In the genomic region with DNA sequence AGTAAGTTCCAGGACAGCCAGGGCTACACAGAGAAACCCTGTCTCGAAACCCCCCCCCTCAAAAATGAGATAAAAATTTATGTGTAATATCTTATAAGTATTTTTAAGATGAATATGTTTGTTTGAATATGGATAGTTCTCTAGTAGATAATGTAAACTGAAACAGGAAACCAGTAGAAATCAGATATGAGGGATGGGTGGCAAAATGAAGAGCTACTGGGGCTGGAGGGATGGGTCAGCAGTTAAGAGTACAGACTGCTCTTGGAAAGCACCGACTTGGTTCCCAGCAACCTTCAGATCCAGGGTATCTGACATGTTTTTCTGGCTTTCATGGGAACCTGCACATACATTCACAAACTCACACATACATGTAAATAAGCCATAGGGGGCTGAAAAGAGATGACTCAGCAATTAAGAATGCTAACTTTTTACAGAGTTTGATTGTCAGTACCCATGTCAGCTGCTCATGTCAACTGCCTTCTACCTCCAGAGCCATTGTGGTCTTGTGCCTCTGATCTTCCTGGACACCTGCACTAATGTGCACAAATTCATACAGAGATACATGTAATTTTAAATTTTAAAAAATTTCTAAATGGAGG, we compare ENCODE assay signal across 18 mouse cellular contexts.
"Had no signal": no experiment of that assay in that cellular context is flagged by ENCODE, and none has a peak within 500 bp of the region (broad histone marks: within the 10 kb centered on the region; RNA-seq: fewer than 3 reads in every experiment).

No protein-coding gene starts in this region.

- H3K9me3 ChIP-seq: megakaryocyte, embryonic 14.5 days; midbrain, embryonic 10.5 days; midbrain, embryonic 13.5 days; neural tube, embryonic 13.5 days; neural tube, embryonic 15.5 days had no signal

- H3K4me3 ChIP-seq: megakaryocyte, embryonic 14.5 days; midbrain, embryonic 10.5 days; midbrain, embryonic 13.5 days; myocyte; neural tube, embryonic 13.5 days; neural tube, embryonic 15.5 days had no signal

- H3K9ac ChIP-seq: lung, embryonic 14.5 days; midbrain, embryonic 13.5 days; neural tube, embryonic 13.5 days; neural tube, embryonic 15.5 days had no signal

- DNase-seq: lung, adult 18-20 months; lung, embryonic 14.5 days; lung, postnatal 10 days; lung, postnatal 4 days; retina, postnatal 1 day; right cerebral cortex, adult 18-20 months; right cerebral cortex, postnatal 25 days; right cerebral cortex, postnatal 4 days; spleen, adult 18-20 months; thymus, adult 18-20 months; thymus, postnatal 14 days; thymus, postnatal 36 days had no signal

- H3K4me2 ChIP-seq: lung, embryonic 14.5 days; midbrain, embryonic 13.5 days; neural tube, embryonic 13.5 days; neural tube, embryonic 15.5 days had no signal

- H3K4me1 ChIP-seq: midbrain, embryonic 10.5 days; midbrain, embryonic 13.5 days had no signal

- H3K27ac ChIP-seq: midbrain, embryonic 10.5 days; midbrain, embryonic 13.5 days; neural tube, embryonic 15.5 days had no signal

- H3K27me3 ChIP-seq: megakaryocyte, embryonic 14.5 days; midbrain, embryonic 13.5 days; neural tube, embryonic 13.5 days; neural tube, embryonic 15.5 days had no signal
